Mouse (Mus musculus) adrenal gland, postnatal 36 days (tissue): Measurements from ENCODE around the gene Neurog1. TPM values are rescaled to one million over a fixed set of nuclear protein-coding genes. Genes with fewer than 3 reads are reported as not detected.

Experiments used
- DNase-seq, 2 experiments: peaks; one replicate each; pipeline ENCODE4 v3.0.0; 2021; ENCODE audit warnings: mixed read lengths in 1 of 2
- total RNA-seq, 2 experiments: library from RNA; stranded (reverse); gene quantifications; 2 replicates each; pipeline ENCODE4 v1.2.3; 2021

The Neurog1 gene
- total RNA-seq, 2 experiments from 2014 or later, result not detected

DNA sequence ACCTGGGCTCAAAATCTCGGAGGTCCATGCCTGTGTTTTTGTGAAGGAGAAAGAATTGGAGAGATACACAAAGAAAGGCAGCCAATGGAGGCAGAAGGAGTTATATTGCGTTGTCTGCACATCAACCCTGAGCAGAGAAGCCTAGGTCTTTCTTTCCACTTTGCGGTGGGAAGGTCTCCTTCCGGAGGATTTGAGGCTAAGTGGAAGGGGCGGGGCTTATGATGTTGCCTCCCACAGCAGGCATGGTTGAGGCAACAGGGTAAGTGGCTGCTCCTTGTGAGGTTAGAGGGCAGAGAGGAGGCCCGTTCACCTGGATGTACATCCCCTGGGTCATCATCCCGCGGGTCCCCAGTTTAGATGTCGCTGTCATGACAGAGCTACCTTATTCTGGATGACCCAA lies 32.7 kb downstream of the Neurog1 start:
- DNase-seq, result no peak

DNA sequence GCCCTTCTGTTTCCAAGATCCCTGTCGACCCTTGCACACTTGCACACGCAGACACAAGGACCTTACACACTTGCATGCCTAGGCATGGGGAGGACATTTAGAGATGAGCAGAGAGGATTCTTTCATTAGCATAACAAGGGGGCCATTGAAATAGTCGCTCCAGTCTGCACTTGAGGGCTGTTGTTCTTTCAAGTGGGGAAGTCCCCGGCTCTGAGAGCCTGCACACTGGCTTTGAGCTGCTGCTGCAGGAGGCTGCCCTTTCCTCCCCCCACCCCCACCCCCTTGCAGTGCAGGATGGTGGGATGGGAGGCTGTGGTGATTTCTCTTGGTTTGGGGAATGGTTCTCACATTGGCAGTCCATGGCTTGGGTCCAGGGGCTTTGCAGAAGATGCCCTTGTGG lies 35.9 kb downstream of the Neurog1 start:
- no peak for DNase-seq

DNA sequence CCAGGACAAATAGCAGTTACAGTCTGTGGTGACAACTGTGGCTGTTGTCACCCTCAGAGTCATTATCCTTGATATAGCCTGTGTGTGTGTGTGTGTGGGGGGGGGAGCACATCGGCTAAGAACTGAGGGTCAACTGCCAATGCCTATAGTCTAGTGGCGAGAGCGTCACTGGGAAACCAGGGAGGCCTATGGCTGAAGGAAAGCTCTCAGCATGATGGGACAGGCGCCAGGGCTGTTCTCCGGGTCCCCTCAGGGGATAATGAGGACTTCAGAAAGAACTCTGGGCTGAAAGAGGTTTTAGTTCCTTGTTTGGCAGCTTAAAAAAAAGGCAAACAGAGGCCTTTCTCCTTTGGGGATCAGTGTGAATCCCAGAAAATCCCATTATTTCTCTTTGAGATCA lies 37.3 kb downstream of the Neurog1 start:
- DNase-seq, result no peak

DNA sequence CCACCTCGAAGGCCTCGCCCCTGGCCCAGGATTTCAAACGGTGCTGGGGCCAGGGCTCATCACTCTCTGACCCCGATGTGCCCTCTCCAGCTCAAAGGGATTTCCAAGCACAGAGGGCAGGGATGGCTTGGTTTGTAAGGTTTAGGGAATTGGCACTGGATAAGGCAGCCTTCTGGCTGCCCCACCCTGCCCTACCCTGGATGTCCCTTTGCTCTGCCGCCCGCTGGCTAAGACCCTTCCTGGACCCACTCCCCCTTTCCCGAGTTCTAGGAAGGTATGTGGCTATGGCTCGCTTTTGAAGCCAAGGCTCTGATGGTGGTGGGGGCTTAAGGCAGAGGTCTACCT lies 42.9 kb downstream of the Neurog1 start:
- no peak for DNase-seq

DNA sequence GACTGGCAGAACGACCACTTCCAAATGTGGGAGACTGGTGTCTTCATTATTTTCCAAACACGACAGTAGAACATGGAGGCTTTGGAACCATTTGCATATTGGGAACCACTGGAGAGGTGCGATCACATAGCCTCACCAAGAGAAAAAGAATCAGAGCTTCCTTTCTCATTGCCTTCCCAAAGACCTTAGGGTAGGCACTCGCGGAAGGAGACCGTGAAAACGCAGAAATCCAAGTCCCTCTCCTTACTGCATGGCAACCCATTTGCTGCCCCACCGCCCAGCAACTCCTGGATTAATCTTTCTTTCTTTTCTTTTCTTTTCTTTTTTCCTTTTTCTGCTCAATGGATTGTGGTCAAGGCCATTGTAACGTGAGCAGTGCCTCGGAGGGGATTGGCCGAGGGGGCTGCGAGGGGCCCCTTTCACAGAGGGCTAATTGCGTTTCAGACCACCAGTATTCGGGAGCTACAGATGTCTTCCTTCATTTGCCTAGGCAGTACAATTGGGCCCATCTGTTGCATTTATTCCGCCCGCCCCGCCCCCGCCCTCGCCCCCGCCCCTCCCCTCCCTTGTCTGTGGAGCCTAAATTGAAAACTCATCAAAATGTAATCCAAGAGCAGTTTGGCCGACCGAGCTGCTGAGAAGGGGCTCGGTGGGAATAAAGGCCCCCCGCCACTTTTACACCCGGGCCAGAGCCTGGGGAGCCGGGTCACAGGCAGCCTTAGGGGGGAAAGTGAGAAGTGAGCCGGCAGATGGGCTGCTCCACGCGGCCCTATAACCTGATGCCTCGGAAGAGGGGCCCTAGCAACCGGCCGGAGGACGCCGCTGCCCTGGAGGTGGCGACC lies 43.5 kb downstream of the Neurog1 start:
- DNase-seq, result no peak

Other genes with a start within 250 kb of the Neurog1 start
- 100 to 1,000 TPM; 119 to 146 TPM for gene H2afy, start 115.8 kb downstream of the Neurog1 start, total RNA-seq
- gene Tifab, start 73.3 kb downstream of the Neurog1 start, total RNA-seq, result 1 to 10 TPM; 1.4 to 1.7 TPM
- 10 to 100 TPM; 34.9 to 36.1 TPM for gene Cxcl14, start 44.4 kb upstream of the Neurog1 start, total RNA-seq
- gene Gm3045, start 174.4 kb upstream of the Neurog1 start, total RNA-seq, result not detected
- gene Slc25a48, start 186.2 kb upstream of the Neurog1 start, total RNA-seq, result 1 to 10 TPM; 2.3 to 2.8 TPM
- not detected for gene Il9, start 230.1 kb upstream of the Neurog1 start, total RNA-seq